Mouse (Mus musculus): ENCODE measurements around the gene Rab3d. TPM values are rescaled to one million over a fixed set of nuclear protein-coding genes. Genes with fewer than 3 reads are reported as not detected.
A peak's percentile ranks its signal among the peaks of the same experiment; 100 is the strongest.

Gene Rab3d
- polyA plus RNA-seq, 1 experiment from 2014 or later = 34.6 TPM

- H3K4me1 ChIP-seq (replicated peaks) = 0 out of 2 replicates have a peak, but pooled peaks cover 6% of the 10 kb centered on the region
- ATAC-seq = peak; percentile 99
- H3K4me2 ChIP-seq (replicated peaks) = peak within 1 kb of the TSS; percentile 73
- WGBS = 2% methylated on average over 42 of the region's 43 CpGs
- H3K36me3 ChIP-seq = no peaks in the 10 kb centered on the region
- 0 out of 2 replicates have a peak within 1 kb of the TSS, but pooled peaks have one; percentile 14 for H3K27ac ChIP-seq
- peak within 1 kb of the TSS; percentile 46 for H3K9ac ChIP-seq
- no peaks in the 10 kb centered on the region for H3K9me3 ChIP-seq
- H3K27me3 ChIP-seq (replicated peaks) = no peaks in the 10 kb centered on the region
- peak within 1 kb of the TSS; percentile 60 for H3K4me3 ChIP-seq (replicated peaks)
Observed at GRCm38 (mm10) chr9:21936692-21937570, 18.9 kb upstream of the Rab3d start, which contains the start of gene Plppr2. Gene Plppr2 (plus strand): TSS chr9:21937033.

GRCm38 (mm10) chr9:21935466-21936131, 17.6 kb upstream of the Rab3d start:
- 85% methylated on average over 7 of the region's 7 CpGs for WGBS
- Histone ChIP-seq H3K27ac (no peak overlapping the region), H3K27me3 (replicated peaks) (no peaks in the 10 kb centered on the region), H3K4me3 (replicated peaks) (no peak overlapping the region), H3K4me2 (replicated peaks) (no peak overlapping the region), H3K9ac (no peak overlapping the region), H3K9me3 (no peaks in the 10 kb centered on the region), H3K36me3 (no peaks in the 10 kb centered on the region), H3K4me1 (replicated peaks) (0 out of 2 replicates have a peak, but pooled peaks cover 6% of the 10 kb centered on the region)
- no peak for ATAC-seq

- Histone ChIP-seq H3K36me3 (no peaks in the 10 kb centered on the region), H3K9ac (no peak overlapping the region), H3K27ac (no peak overlapping the region), H3K9me3 (no peaks in the 10 kb centered on the region), H3K4me3 (replicated peaks) (no peak overlapping the region), H3K27me3 (replicated peaks) (no peaks in the 10 kb centered on the region), H3K4me1 (replicated peaks) (0 out of 2 replicates have a peak, but pooled peaks cover 6% of the 10 kb centered on the region), H3K4me2 (replicated peaks) (no peak overlapping the region)
- no peak for ATAC-seq
- WGBS = 88% methylated on average over 12 of the region's 12 CpGs
Observed at GRCm38 (mm10) chr9:21934021-21934420, 16.0 kb upstream of the Rab3d start.

- 62% methylated on average over 12 of the region's 12 CpGs for WGBS
- Histone ChIP-seq H3K9ac (no peak overlapping the region), H3K36me3 (no peaks in the 10 kb centered on the region), H3K4me1 (replicated peaks) (0 out of 2 replicates have a peak, but pooled peaks cover 6% of the 10 kb centered on the region), H3K9me3 (no peaks in the 10 kb centered on the region), H3K27ac (no peak overlapping the region), H3K4me2 (replicated peaks) (no peak overlapping the region), H3K4me3 (replicated peaks) (no peak overlapping the region), H3K27me3 (replicated peaks) (no peaks in the 10 kb centered on the region)
- no peak for ATAC-seq
Observed at GRCm38 (mm10) chr9:21932445-21933137, 14.6 kb upstream of the Rab3d start.

- no peak overlapping the region for H3K4me3 ChIP-seq (replicated peaks)
- no peak overlapping the region for H3K9ac ChIP-seq
- ATAC-seq = no peak
- no peak overlapping the region for H3K4me2 ChIP-seq (replicated peaks)
- WGBS = 72% methylated on average over 2 of the region's 2 CpGs
- H3K9me3 ChIP-seq = no peaks in the 10 kb centered on the region
- no peaks in the 10 kb centered on the region for H3K27me3 ChIP-seq (replicated peaks)
- 0 out of 2 replicates have a peak, but pooled peaks cover 3% of the 10 kb centered on the region for H3K4me1 ChIP-seq (replicated peaks)
- no peak overlapping the region for H3K27ac ChIP-seq
- no peaks in the 10 kb centered on the region for H3K36me3 ChIP-seq
Observed at GRCm38 (mm10) chr9:21932006-21932405, 14.0 kb upstream of the Rab3d start.

GRCm38 (mm10) chr9:21929208-21929607, 11.2 kb upstream of the Rab3d start:
- Histone ChIP-seq H3K4me1 (replicated peaks) (peaks cover 8% of the 10 kb centered on the region; the same call in 1 of the 2 replicates), H3K27me3 (replicated peaks) (no peaks in the 10 kb centered on the region), H3K36me3 (no peaks in the 10 kb centered on the region), H3K27ac (no peak overlapping the region), H3K9ac (no peak overlapping the region), H3K4me2 (replicated peaks) (no peak overlapping the region), H3K9me3 (no peaks in the 10 kb centered on the region), H3K4me3 (replicated peaks) (no peak overlapping the region)
- WGBS = 81% methylated on average over 3 of the region's 3 CpGs
- ATAC-seq = no peak

GRCm38 (mm10) chr9:21927208-21927753, 9.3 kb upstream of the Rab3d start, which contains the start of the genes Ccdc159 and Tmem205:
Gene Ccdc159 (plus strand): TSS chr9:21927471.
Gene Tmem205 (minus strand): TSS chr9:21927556.
- peak; percentile 98 for ATAC-seq
- under 1% methylated on average over 28 of the region's 28 CpGs for WGBS
- no peaks in the 10 kb centered on the region for H3K9me3 ChIP-seq
- H3K4me2 ChIP-seq (replicated peaks) = peak within 1 kb of the TSS; percentile 72
- peak within 1 kb of the TSS; percentile 70 for H3K27ac ChIP-seq
- H3K9ac ChIP-seq = peak within 1 kb of the TSS; percentile 55
- H3K27me3 ChIP-seq (replicated peaks) = no peaks in the 10 kb centered on the region
- peaks cover 13% of the 10 kb centered on the region; the same call in 1 of the 2 replicates for H3K4me1 ChIP-seq (replicated peaks)
- H3K36me3 ChIP-seq = no peaks in the 10 kb centered on the region
- peak within 1 kb of the TSS; percentile 51 for H3K4me3 ChIP-seq (replicated peaks)

- Histone ChIP-seq H3K36me3 (no peaks in the 10 kb centered on the region), H3K27ac (peak overlapping the region; percentile 70), H3K4me2 (replicated peaks) (peak overlapping the region; percentile 72), H3K9ac (peak overlapping the region; percentile 55), H3K4me1 (replicated peaks) (peaks cover 13% of the 10 kb centered on the region; the same call in 1 of the 2 replicates), H3K4me3 (replicated peaks) (peak overlapping the region; percentile 51), H3K27me3 (replicated peaks) (no peaks in the 10 kb centered on the region), H3K9me3 (no peaks in the 10 kb centered on the region)
- ATAC-seq = 0 out of 2 replicates have a peak, but pooled peaks have one; percentile 14
- under 1% methylated on average over 6 of the region's 6 CpGs for WGBS
Observed at GRCm38 (mm10) chr9:21926784-21927183, 8.8 kb upstream of the Rab3d start.

- 72% methylated on average over 6 of the region's 6 CpGs for WGBS
- no peak overlapping the region for H3K27ac ChIP-seq
Observed at GRCm38 (mm10) chr9:21926155-21926554, 8.2 kb upstream of the Rab3d start.

GRCm38 (mm10) chr9:21925506-21925905, 7.5 kb upstream of the Rab3d start:
- ATAC-seq = no peak
- peaks cover 13% of the 10 kb centered on the region; the same call in 1 of the 2 replicates for H3K4me1 ChIP-seq (replicated peaks)
- no peak overlapping the region for H3K27ac ChIP-seq
- H3K4me2 ChIP-seq (replicated peaks) = 0 out of 2 replicates have a peak overlapping the region, but pooled peaks have one; percentile 72
- H3K9me3 ChIP-seq = no peaks in the 10 kb centered on the region
- H3K4me3 ChIP-seq (replicated peaks) = no peak overlapping the region
- no peaks in the 10 kb centered on the region for H3K27me3 ChIP-seq (replicated peaks)
- H3K36me3 ChIP-seq = no peaks in the 10 kb centered on the region
- WGBS = 100% methylated on average over 1 of the region's 1 CpGs
- H3K9ac ChIP-seq = no peak overlapping the region

More at GRCm38 (mm10) chr9:21926155-21926554, 8.2 kb upstream of the Rab3d start:
- Histone ChIP-seq H3K27me3 (replicated peaks) (no peaks in the 10 kb centered on the region), H3K4me3 (replicated peaks) (peak overlapping the region; percentile 51), H3K4me1 (replicated peaks) (peaks cover 13% of the 10 kb centered on the region; the same call in 1 of the 2 replicates), H3K4me2 (replicated peaks) (peak overlapping the region; percentile 72), H3K36me3 (no peaks in the 10 kb centered on the region), H3K9me3 (no peaks in the 10 kb centered on the region), H3K9ac (0 out of 2 replicates have a peak overlapping the region, but pooled peaks have one; percentile 55)
- no peak for ATAC-seq

- Histone ChIP-seq H3K27ac (no peak overlapping the region), H3K36me3 (no peaks in the 10 kb centered on the region), H3K4me3 (replicated peaks) (no peak overlapping the region), H3K9me3 (no peaks in the 10 kb centered on the region), H3K4me1 (replicated peaks) (peaks cover 13% of the 10 kb centered on the region; the same call in 1 of the 2 replicates), H3K4me2 (replicated peaks) (no peak overlapping the region), H3K27me3 (replicated peaks) (no peaks in the 10 kb centered on the region), H3K9ac (no peak overlapping the region)
- ATAC-seq = no peak
- 86% methylated on average over 3 of the region's 3 CpGs for WGBS
Observed at GRCm38 (mm10) chr9:21925034-21925433, 7.0 kb upstream of the Rab3d start.
